Mouse (Mus musculus) hindbrain, embryonic 11.5 days (tissue): ENCODE measurements around the gene Zfp871. TPM values are rescaled to one million over a fixed set of nuclear protein-coding genes. Genes with fewer than 3 reads are reported as not detected.

ENCODE experiments used
- polyA plus RNA-seq: library from polyadenylated mRNA; unstranded; fragments of >200 nt; fragmentation: Nextera tagmentation; extraction: Ambion mirVana; gene quantifications from 2 replicates; pipeline ENCODE4 v1.2.1, GENCODE M21; 2014

The Zfp871 gene
- polyA plus RNA-seq, 1 experiment from 2014 or later: 56.8 TPM

Other genes starting within 250 kb of the Zfp871 start
- not detected in 2 replicates for gene Cyp4f37, start 167.0 kb downstream of the Zfp871 start, polyA plus RNA-seq
- not detected in 2 replicates for gene Cyp4f40, start 129.4 kb downstream of the Zfp871 start, polyA plus RNA-seq
- gene Cyp4f15, start 102.7 kb downstream of the Zfp871 start, polyA plus RNA-seq: 0.43 and 0.66 TPM in 2 replicates
- gene Zfp811, start 21.6 kb upstream of the Zfp871 start, polyA plus RNA-seq: 43.0 and 49.1 TPM in 2 replicates
- gene Zfp799, start 42.0 kb upstream of the Zfp871 start, polyA plus RNA-seq: 20.3 and 24.4 TPM in 2 replicates
- 8.6 and 10.0 TPM in 2 replicates for gene Zfp870, start 103.4 kb upstream of the Zfp871 start, polyA plus RNA-seq
- gene Cyp4f14, start 129.1 kb upstream of the Zfp871 start, polyA plus RNA-seq: not detected in 2 replicates
- 3.1 and 5.5 TPM in 2 replicates for gene Cyp4f13, start 159.1 kb upstream of the Zfp871 start, polyA plus RNA-seq
- 13.4 TPM in 2 replicates for gene Zfp472, start 177.5 kb upstream of the Zfp871 start, polyA plus RNA-seq
- 18.5 and 18.6 TPM in 2 replicates for gene Zfp952, start 204.8 kb upstream of the Zfp871 start, polyA plus RNA-seq
- gene Zfp763, start 245.1 kb upstream of the Zfp871 start, polyA plus RNA-seq: 20.6 and 24.5 TPM in 2 replicates